Mouse (Mus musculus): ENCODE results near the gene Abhd2. TPM values are rescaled to one million over a fixed set of nuclear protein-coding genes. Genes with fewer than 3 reads are reported as not detected.

Abhd2 gene
- polyA plus RNA-seq, 1 experiment from 2014 or later, result 13.2 TPM

DNA sequence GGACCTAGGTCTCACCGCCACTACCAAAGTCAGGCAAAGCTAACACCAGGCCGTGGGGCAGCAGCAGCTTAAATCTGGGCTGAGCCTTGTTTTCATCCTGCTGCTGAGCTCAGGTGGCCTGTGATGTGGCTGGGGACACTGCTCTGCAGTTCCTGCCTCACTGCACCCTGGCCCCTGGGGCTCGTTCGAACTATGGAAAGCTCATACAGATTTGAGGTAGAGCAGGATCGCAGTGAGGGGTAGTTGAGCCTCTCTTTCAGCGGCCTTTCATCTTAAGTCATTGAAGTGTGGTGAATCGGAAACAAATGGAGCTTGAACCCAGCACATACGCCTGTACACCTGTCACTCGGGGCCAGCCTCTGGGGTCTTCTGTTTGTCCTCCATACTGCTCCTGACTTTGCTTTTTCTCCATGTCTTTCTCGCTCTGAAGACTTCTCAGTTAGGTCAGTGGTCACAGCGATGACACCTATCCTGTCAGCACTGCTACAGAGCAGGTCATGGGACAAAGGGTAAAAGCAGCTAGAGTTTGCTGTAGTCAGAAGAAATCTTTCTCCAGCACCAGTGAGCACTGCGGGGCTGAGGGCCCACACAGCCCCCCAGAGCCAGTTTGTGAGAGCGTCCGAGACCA, 20.7 kb downstream of the Abhd2 start:
- no peaks in the 10 kb centered on the region; the same call in 1 of the 2 replicates for H3K36me3 ChIP-seq (ENCODE audit: control insufficient read depth, insufficient read depth, low read length)
- H3K27ac ChIP-seq (ENCODE audit: low read depth, low read length), result no peak overlapping the region
- no peak overlapping the region for H3K4me3 ChIP-seq (ENCODE audit: low read depth, low read length)
- H3K27me3 ChIP-seq (ENCODE audit: control insufficient read depth, insufficient read depth, low read length), result no peaks in the 10 kb centered on the region
- DNase-seq (ENCODE audit: low spot score) (no peak), ATAC-seq (replicated peaks; ENCODE audit: low FRiP score) (0 out of 2 replicates have a peak, but pooled peaks have one; percentile 42)
- H3K9ac ChIP-seq (ENCODE audit: low read length), result 0 out of 2 replicates have a peak overlapping the region, but pooled peaks have one; percentile 10
- 0 out of 2 replicates have a peak overlapping the region, but pooled peaks have one; percentile 1 for H3K4me2 ChIP-seq (ENCODE audit: low read depth, low read length, severe bottlenecking)
- H3K9me3 ChIP-seq (ENCODE audit: control insufficient read depth, low read length), result no peaks in the 10 kb centered on the region
- WGBS, result 47% methylated on average over 14 of the region's 14 CpGs
- H3K4me1 ChIP-seq (replicated peaks; ENCODE audit: control insufficient read depth, insufficient read depth, low read length), result peaks cover 3% of the 10 kb centered on the region

- DNase-seq (ENCODE audit: low spot score), result no peak
- H3K9me3 ChIP-seq (ENCODE audit: control insufficient read depth, low read length), result no peaks in the 10 kb centered on the region
- H3K4me3 ChIP-seq (ENCODE audit: low read depth, low read length), result no peak overlapping the region
- no peak for ATAC-seq (replicated peaks; ENCODE audit: low FRiP score)
- no peak overlapping the region for H3K9ac ChIP-seq (ENCODE audit: low read length)
- H3K4me2 ChIP-seq (ENCODE audit: low read depth, low read length, severe bottlenecking), result no peak overlapping the region
- peaks cover 3% of the 10 kb centered on the region for H3K4me1 ChIP-seq (replicated peaks; ENCODE audit: control insufficient read depth, insufficient read depth, low read length)
- no peaks in the 10 kb centered on the region for H3K27me3 ChIP-seq (ENCODE audit: control insufficient read depth, insufficient read depth, low read length)
- no peaks in the 10 kb centered on the region; the same call in 1 of the 2 replicates for H3K36me3 ChIP-seq (ENCODE audit: control insufficient read depth, insufficient read depth, low read length)
- WGBS, result 90% methylated on average over 13 of the region's 13 CpGs
- H3K27ac ChIP-seq (ENCODE audit: low read depth, low read length), result no peak overlapping the region
These were observed 21.5 kb downstream of the Abhd2 start for GRCm38 (mm10) chr7:79294449-79294980.

- Histone ChIP-seq H3K36me3 (ENCODE audit: control insufficient read depth, insufficient read depth, low read length) (no peaks in the 10 kb centered on the region; the same call in 1 of the 2 replicates), H3K9me3 (ENCODE audit: control insufficient read depth, low read length) (no peaks in the 10 kb centered on the region), H3K27me3 (ENCODE audit: control insufficient read depth, insufficient read depth, low read length) (no peaks in the 10 kb centered on the region), H3K27ac (ENCODE audit: low read depth, low read length) (no peak overlapping the region), H3K4me3 (ENCODE audit: low read depth, low read length) (no peak overlapping the region), H3K4me1 (replicated peaks; ENCODE audit: control insufficient read depth, insufficient read depth, low read length) (peaks cover 3% of the 10 kb centered on the region), H3K9ac (ENCODE audit: low read length) (no peak overlapping the region), H3K4me2 (ENCODE audit: low read depth, low read length, severe bottlenecking) (no peak overlapping the region)
- 77% methylated on average over 13 of the region's 13 CpGs for WGBS
- no peak for DNase-seq (ENCODE audit: low spot score)
- no peak for ATAC-seq (replicated peaks; ENCODE audit: low FRiP score)
These were observed 22.3 kb downstream of the Abhd2 start for GRCm38 (mm10) chr7:79295196-79295826.

GRCm38 (mm10) chr7:79298681-79299080, 25.7 kb downstream of the Abhd2 start:
- Histone ChIP-seq H3K4me2 (ENCODE audit: low read depth, low read length, severe bottlenecking) (no peak overlapping the region), H3K9ac (ENCODE audit: low read length) (no peak overlapping the region), H3K27me3 (ENCODE audit: control insufficient read depth, insufficient read depth, low read length) (no peaks in the 10 kb centered on the region), H3K27ac (ENCODE audit: low read depth, low read length) (no peak overlapping the region), H3K36me3 (ENCODE audit: control insufficient read depth, insufficient read depth, low read length) (no peaks in the 10 kb centered on the region; the same call in 1 of the 2 replicates), H3K4me3 (ENCODE audit: low read depth, low read length) (no peak overlapping the region), H3K4me1 (replicated peaks; ENCODE audit: control insufficient read depth, insufficient read depth, low read length) (peaks cover under 1% of the 10 kb centered on the region), H3K9me3 (ENCODE audit: control insufficient read depth, low read length) (no peaks in the 10 kb centered on the region)
- DNase-seq (ENCODE audit: low spot score) (no peak), ATAC-seq (replicated peaks; ENCODE audit: low FRiP score) (no peak)
- WGBS, result 56% methylated on average over 1 of the region's 1 CpGs

DNA sequence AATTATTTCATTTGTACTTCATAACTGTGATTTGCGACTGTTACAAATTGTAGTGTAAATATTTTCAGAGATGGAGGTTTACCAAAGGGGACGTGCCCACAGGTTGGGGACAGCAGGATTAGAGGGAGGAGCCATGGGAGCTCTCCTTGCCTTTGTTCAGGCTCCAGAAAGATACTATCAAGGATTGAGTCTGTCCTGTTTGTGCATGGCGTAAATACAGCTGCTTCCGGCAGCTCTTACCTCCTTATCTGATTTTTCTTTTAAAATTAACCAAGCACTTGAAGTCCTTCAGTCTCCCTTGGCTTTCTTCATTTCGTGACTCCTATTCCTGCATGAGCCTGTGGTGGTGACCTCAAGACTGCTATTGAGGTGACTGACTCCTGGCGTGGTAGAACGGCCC, 26.5 kb downstream of the Abhd2 start:
- no peak overlapping the region for H3K9ac ChIP-seq (ENCODE audit: low read length)
- H3K4me2 ChIP-seq (ENCODE audit: low read depth, low read length, severe bottlenecking), result no peak overlapping the region
- no peak overlapping the region for H3K4me3 ChIP-seq (ENCODE audit: low read depth, low read length)
- ATAC-seq (replicated peaks; ENCODE audit: low FRiP score) (no peak), DNase-seq (ENCODE audit: low spot score) (no peak)
- H3K36me3 ChIP-seq (ENCODE audit: control insufficient read depth, insufficient read depth, low read length), result no peaks in the 10 kb centered on the region; the same call in 1 of the 2 replicates
- no peaks in the 10 kb centered on the region for H3K27me3 ChIP-seq (ENCODE audit: control insufficient read depth, insufficient read depth, low read length)
- no peak overlapping the region for H3K27ac ChIP-seq (ENCODE audit: low read depth, low read length)
- no peaks in the 10 kb centered on the region; the same call in 1 of the 2 replicates for H3K4me1 ChIP-seq (replicated peaks; ENCODE audit: control insufficient read depth, insufficient read depth, low read length)
- no peaks in the 10 kb centered on the region for H3K9me3 ChIP-seq (ENCODE audit: control insufficient read depth, low read length)
- WGBS, result 89% methylated on average over 7 of the region's 7 CpGs

GRCm38 (mm10) chr7:79300432-79301151, 27.6 kb downstream of the Abhd2 start:
- WGBS, result 78% methylated on average over 13 of the region's 13 CpGs
- Histone ChIP-seq H3K4me3 (ENCODE audit: low read depth, low read length) (no peak overlapping the region), H3K9ac (ENCODE audit: low read length) (no peak overlapping the region), H3K27me3 (ENCODE audit: control insufficient read depth, insufficient read depth, low read length) (no peaks in the 10 kb centered on the region), H3K27ac (ENCODE audit: low read depth, low read length) (no peak overlapping the region), H3K9me3 (ENCODE audit: control insufficient read depth, low read length) (no peaks in the 10 kb centered on the region), H3K4me2 (ENCODE audit: low read depth, low read length, severe bottlenecking) (no peak overlapping the region), H3K4me1 (replicated peaks; ENCODE audit: control insufficient read depth, insufficient read depth, low read length) (no peaks in the 10 kb centered on the region; the same call in 1 of the 2 replicates), H3K36me3 (ENCODE audit: control insufficient read depth, insufficient read depth, low read length) (no peaks in the 10 kb centered on the region; the same call in 1 of the 2 replicates)
- ATAC-seq (replicated peaks; ENCODE audit: low FRiP score) (no peak), DNase-seq (ENCODE audit: low spot score) (no peak)

DNA sequence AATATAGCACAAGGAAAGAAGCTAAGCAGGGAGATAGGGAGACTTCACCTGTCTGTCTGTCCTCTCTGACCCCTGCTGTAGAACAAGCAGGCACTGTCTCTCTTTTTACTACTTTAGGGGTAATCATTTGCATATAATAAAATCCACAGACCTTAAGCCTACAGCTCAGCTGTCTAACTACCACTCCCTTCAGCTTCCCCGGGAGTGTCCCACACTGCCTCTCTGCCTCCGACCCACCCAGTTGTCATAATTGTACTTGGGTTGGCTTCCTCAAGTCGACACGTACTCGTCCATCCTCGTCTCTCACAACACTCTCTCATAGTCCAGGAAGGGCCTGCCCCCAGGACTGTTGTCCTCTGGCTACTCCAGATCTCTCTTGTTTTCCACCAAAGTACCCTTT, 29.1 kb downstream of the Abhd2 start:
- DNase-seq (ENCODE audit: low spot score) (no peak), ATAC-seq (replicated peaks; ENCODE audit: low FRiP score) (no peak)
- Histone ChIP-seq H3K27ac (ENCODE audit: low read depth, low read length) (no peak overlapping the region), H3K4me1 (replicated peaks; ENCODE audit: control insufficient read depth, insufficient read depth, low read length) (no peaks in the 10 kb centered on the region; the same call in 1 of the 2 replicates), H3K9me3 (ENCODE audit: control insufficient read depth, low read length) (no peaks in the 10 kb centered on the region), H3K9ac (ENCODE audit: low read length) (no peak overlapping the region), H3K36me3 (ENCODE audit: control insufficient read depth, insufficient read depth, low read length) (no peaks in the 10 kb centered on the region), H3K4me3 (ENCODE audit: low read depth, low read length) (no peak overlapping the region), H3K4me2 (ENCODE audit: low read depth, low read length, severe bottlenecking) (no peak overlapping the region), H3K27me3 (ENCODE audit: control insufficient read depth, insufficient read depth, low read length) (no peaks in the 10 kb centered on the region)
- 89% methylated on average over 6 of the region's 6 CpGs for WGBS

- Histone ChIP-seq H3K4me2 (ENCODE audit: low read depth, low read length, severe bottlenecking) (no peak overlapping the region), H3K27me3 (ENCODE audit: control insufficient read depth, insufficient read depth, low read length) (no peaks in the 10 kb centered on the region), H3K9ac (ENCODE audit: low read length) (no peak overlapping the region), H3K36me3 (ENCODE audit: control insufficient read depth, insufficient read depth, low read length) (no peaks in the 10 kb centered on the region), H3K9me3 (ENCODE audit: control insufficient read depth, low read length) (no peaks in the 10 kb centered on the region), H3K27ac (ENCODE audit: low read depth, low read length) (no peak overlapping the region), H3K4me1 (replicated peaks; ENCODE audit: control insufficient read depth, insufficient read depth, low read length) (no peaks in the 10 kb centered on the region; the same call in 1 of the 2 replicates), H3K4me3 (ENCODE audit: low read depth, low read length) (no peak overlapping the region)
- 95% methylated on average over 2 of the region's 2 CpGs for WGBS
- ATAC-seq (replicated peaks; ENCODE audit: low FRiP score) (no peak), DNase-seq (ENCODE audit: low spot score) (no peak)
These were observed 29.6 kb downstream of the Abhd2 start for GRCm38 (mm10) chr7:79302586-79302985.

Data from forebrain, embryonic 11.5 days (tissue).